Mouse (Mus musculus) heart, embryonic 11.5 days (tissue): Measurements from ENCODE around the gene Tnfaip8l2. TPM values are rescaled to one million over a fixed set of nuclear protein-coding genes. Genes with fewer than 3 reads are reported as not detected.
"Not testable (repeated sequence)": the region's sequence is repeated elsewhere in the genome, so short reads cannot be mapped to it uniquely, and the experiment has no call there.

Experiments
- ATAC-seq: fragments of 200-750 bp; cut with Nextera tagmentation; replicated peaks from 2 replicates; pipeline ENCODE4 v1.8.0; 2017; ENCODE audit warnings: moderate library complexity; ENCODE audit not compliant: insufficient number of reproducible peaks, low FRiP score, low TSS enrichment
- H3K27ac ChIP-seq: fragments of 300-500 bp; sonication (generic); 2 replicates; pipeline ENCODE4 v1.5.1; 2014; ENCODE audit warnings: mild to moderate bottlenecking, low read depth, low read length
- H3K27me3 ChIP-seq: fragments of 300-500 bp; sonication (generic); 2 replicates; pipeline ENCODE4 v1.6.1; 2014; ENCODE audit warnings: mild to moderate bottlenecking, low read length, mixed read lengths; ENCODE audit not compliant: control insufficient read depth, insufficient read depth
- H3K36me3 ChIP-seq: fragments of 300-500 bp; sonication (generic); 2 replicates; pipeline ENCODE4 v1.6.1; 2014; ENCODE audit warnings: mild to moderate bottlenecking, low read length, moderate library complexity, mixed read lengths; ENCODE audit not compliant: control insufficient read depth, insufficient read depth
- H3K4me1 ChIP-seq: fragments of 300-500 bp; sonication (generic); 2 replicates; pipeline ENCODE4 v1.6.1; 2014; ENCODE audit warnings: low read length; ENCODE audit not compliant: control insufficient read depth, insufficient read depth
- H3K4me2 ChIP-seq: fragments of 300-500 bp; sonication (generic); 2 replicates; pipeline ENCODE4 v1.6.1; 2014; ENCODE audit warnings: mild to moderate bottlenecking, moderate library complexity
- H3K4me3 ChIP-seq: fragments of 300-500 bp; sonication (generic); 2 replicates; pipeline ENCODE4 v1.5.1; 2014; ENCODE audit warnings: low read depth, low read length
- H3K9ac ChIP-seq: fragments of 300-500 bp; sonication (generic); 2 replicates; pipeline ENCODE4 v1.6.1; 2014; ENCODE audit warnings: mild to moderate bottlenecking, low read depth, low read length, moderate library complexity
- H3K9me3 ChIP-seq: fragments of 300-500 bp; sonication (generic); replicated peaks from 2 replicates; pipeline ENCODE4 v1.6.1; 2016; ENCODE audit warnings: low read length; ENCODE audit not compliant: control insufficient read depth
- WGBS: fragments of 180-500 bp; shearing (Covaris S2); extraction: QIAGEN DNeasy Blood & Tissue Kit; methylation state at CpG from one replicate; pipeline ENCODE4 v1.1.7; 2014; ENCODE audit not compliant: insufficient replicate concordance; 5-methylcytosine and 5-hydroxymethylcytosine counted together
- polyA plus RNA-seq: library from polyadenylated mRNA; unstranded; fragments of >200 nt; fragmentation: Nextera tagmentation; extraction: Ambion mirVana; gene quantifications from 2 replicates; pipeline ENCODE4 v1.2.1, GENCODE M21; 2014

The Tnfaip8l2 gene
- polyA plus RNA-seq, 1 experiment from 2014 or later, result 1.5 TPM

DNA sequence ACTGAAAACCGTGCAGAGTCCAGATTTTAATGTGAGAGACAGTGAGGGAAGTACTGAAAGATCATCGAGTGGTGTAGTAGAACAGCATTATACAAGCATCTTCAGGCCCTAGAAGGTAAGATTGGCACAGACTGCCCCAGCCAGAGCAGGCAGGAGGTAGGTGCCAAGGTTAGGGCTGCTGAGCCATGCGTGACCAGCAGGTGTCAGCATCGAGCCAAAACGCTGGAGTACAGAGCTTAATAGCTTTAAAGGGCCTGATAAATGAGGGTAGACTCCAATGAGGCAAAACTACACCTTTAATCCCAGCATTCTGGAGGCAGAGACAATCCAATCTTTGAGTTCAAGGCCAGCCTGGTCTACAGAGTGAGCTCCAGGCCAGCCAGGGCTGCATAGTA is 454 bp upstream of the Tnfaip8l2 start:
- Histone ChIP-seq H3K4me2 (no peak overlapping the region), H3K36me3 (no peaks in the 10 kb centered on the region), H3K9me3 (no peaks in the 10 kb centered on the region), H3K4me1 (no peaks in the 10 kb centered on the region), H3K27ac (no peak overlapping the region), H3K9ac (no peak overlapping the region), H3K4me3 (no peak overlapping the region), H3K27me3 (peaks cover 2% of the 10 kb centered on the region; the same call in 1 of the 2 replicates)
- no peak for ATAC-seq
- 9% methylated on average over 5 of the region's 5 CpGs for WGBS

DNA sequence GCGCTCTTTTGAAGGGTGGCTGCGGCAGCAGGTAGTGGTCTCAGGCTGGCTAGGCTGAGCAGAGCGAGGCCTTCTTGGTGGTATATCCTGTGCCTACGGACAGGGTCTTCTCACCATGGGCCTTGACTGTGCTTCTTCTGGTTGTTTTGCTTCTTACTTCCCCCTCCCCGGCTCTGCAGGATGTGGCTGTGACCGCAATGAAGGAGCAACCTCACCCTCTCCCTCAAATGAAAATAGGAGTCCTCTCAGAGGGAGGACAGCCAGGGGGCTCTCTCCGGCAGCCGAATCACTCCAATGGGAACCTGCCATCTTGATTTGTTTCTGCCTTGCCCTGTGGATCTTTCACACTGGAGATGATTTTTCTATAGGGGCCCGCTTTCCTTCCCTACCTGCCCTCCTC is 686 bp downstream of the Tnfaip8l2 start:
- WGBS, result 89% methylated on average over 9 of the region's 9 CpGs
- Histone ChIP-seq H3K4me1 (no peaks in the 10 kb centered on the region), H3K9me3 (no peaks in the 10 kb centered on the region), H3K4me2 (no peak overlapping the region), H3K27ac (no peak overlapping the region), H3K36me3 (no peaks in the 10 kb centered on the region), H3K9ac (no peak overlapping the region), H3K27me3 (peaks cover 2% of the 10 kb centered on the region; the same call in 1 of the 2 replicates), H3K4me3 (no peak overlapping the region)
- no peak for ATAC-seq

DNA sequence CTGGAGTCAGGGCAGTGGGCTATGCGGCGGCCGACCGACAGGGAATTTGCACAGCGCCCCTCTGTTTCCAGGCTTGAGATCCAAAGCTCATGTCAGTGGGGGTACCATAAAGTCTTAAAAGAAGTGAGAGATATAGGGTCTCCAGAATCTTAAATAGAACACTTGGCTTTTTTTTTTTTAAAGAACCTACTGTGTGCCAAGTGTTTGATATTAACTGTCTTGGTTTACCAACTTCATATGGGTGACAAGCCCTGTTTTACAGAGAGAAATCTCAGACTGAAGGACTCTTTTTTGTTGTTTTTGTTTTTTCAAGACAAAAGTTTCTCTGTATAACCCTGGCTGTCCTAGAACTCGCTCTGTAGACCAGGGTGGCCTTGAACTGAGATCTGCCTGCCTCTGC is 1.4 kb downstream of the Tnfaip8l2 start:
- Histone ChIP-seq H3K36me3 (no peaks in the 10 kb centered on the region), H3K4me3 (peak overlapping the region; percentile 4; the same call in 1 of the 2 replicates), H3K4me1 (no peaks in the 10 kb centered on the region), H3K27me3 (peaks cover 2% of the 10 kb centered on the region; the same call in 1 of the 2 replicates), H3K4me2 (peak overlapping the region; percentile 47; the same call in 1 of the 2 replicates), H3K27ac (no peak overlapping the region), H3K9ac (no peak overlapping the region), H3K9me3 (no peaks in the 10 kb centered on the region)
- WGBS, result 81% methylated on average over 6 of the region's 6 CpGs
- ATAC-seq, result no peak

DNA sequence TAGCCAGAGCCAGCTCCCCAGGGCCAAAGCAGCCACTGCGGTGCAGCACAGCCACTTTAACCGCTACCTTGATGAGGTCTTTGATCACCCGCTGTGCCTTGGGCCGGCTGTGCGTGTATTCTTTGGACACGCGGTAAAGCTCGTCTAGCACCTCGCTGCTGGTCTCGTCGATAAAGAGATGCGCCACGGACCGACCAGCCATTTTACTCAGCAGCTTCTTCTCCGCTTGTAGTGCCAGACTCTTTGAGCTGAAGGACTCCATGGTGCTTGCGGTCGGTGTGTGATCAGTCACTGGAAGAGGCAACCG is 1.9 kb downstream of the Tnfaip8l2 start:
- H3K4me2 ChIP-seq, result peak overlapping the region; percentile 47
- no peak for ATAC-seq
- H3K27ac ChIP-seq, result no peak overlapping the region
- 42% methylated on average over 18 of the region's 18 CpGs for WGBS
- peak overlapping the region; percentile 4; the same call in 1 of the 2 replicates for H3K4me3 ChIP-seq
- no peak overlapping the region for H3K9ac ChIP-seq
- peaks cover 2% of the 10 kb centered on the region; the same call in 1 of the 2 replicates for H3K27me3 ChIP-seq
- H3K36me3 ChIP-seq, result no peaks in the 10 kb centered on the region
- H3K9me3 ChIP-seq, result no peaks in the 10 kb centered on the region
- peaks cover 4% of the 10 kb centered on the region for H3K4me1 ChIP-seq

DNA sequence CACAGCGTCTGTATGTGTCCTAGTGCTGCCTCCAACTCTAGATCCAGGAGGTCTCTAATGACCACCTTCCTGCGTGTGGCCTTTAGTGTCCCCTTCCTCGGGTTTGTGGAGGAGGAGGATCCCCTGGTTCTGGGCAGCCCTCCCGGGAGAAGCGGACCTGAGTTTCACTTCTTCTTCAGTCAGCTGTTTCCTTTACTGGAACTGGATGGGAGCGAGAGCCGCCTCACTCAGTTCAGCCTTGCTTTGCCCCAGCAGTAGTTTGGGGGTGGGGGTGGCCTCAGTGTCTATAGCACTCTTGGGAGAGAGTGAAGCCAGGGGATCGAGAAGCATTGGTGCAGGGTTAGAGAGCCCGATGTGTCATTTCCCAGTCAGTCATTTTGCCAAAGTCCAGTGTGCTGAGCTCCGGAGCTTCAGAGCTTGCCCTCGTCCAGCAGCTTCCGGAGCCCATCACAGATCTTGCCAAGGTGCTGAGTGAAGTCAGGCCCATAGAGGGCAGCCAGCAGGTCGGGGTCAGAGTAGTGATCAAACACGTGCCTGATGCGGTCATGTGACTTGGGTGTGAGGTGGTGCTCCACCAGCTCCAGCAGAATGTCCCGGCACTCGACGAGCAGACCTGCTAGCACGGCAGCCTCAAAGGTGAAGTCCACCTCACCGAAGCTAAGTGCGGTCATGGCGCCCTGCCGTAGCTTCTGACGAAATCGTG is 2.4 kb downstream of the Tnfaip8l2 start:
- Histone ChIP-seq H3K4me2 (peak overlapping the region; percentile 47), H3K27ac (no peak overlapping the region), H3K9ac (no peak overlapping the region), H3K4me1 (peaks cover 8% of the 10 kb centered on the region), H3K4me3 (no peak overlapping the region), H3K36me3 (no peaks in the 10 kb centered on the region), H3K9me3 (no peaks in the 10 kb centered on the region), H3K27me3 (peaks cover 2% of the 10 kb centered on the region; the same call in 1 of the 2 replicates)
- ATAC-seq, result no peak
- 56% methylated on average over 25 of the region's 25 CpGs for WGBS

DNA sequence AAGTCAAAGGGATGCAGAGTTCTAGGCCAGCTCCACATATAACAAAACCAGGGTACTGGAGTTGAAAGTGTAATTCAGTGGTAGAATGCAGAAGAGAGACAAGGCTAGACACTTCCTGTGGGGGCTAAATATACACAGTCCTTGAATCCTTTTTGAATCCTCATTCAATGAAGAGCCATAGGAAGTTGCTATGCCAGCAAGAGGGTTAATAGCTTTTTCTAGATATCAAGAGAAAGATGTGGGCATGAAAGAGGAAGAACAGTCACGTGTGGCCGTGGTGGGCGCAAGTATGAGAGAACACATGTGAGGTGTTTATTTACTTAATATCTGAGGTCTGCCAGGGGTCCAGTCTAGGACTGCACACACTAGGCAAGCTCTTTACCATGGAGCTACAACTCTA is 5.8 kb downstream of the Tnfaip8l2 start:
- Histone ChIP-seq H3K4me3 (no peak overlapping the region), H3K4me2 (no peak overlapping the region), H3K9ac (no peak overlapping the region), H3K36me3 (no peaks in the 10 kb centered on the region), H3K9me3 (no peaks in the 10 kb centered on the region), H3K27me3 (no peaks in the 10 kb centered on the region; the same call in 1 of the 2 replicates), H3K27ac (no peak overlapping the region), H3K4me1 (peaks cover 11% of the 10 kb centered on the region)
- 92% methylated on average over 3 of the region's 3 CpGs for WGBS
- no peak for ATAC-seq

DNA sequence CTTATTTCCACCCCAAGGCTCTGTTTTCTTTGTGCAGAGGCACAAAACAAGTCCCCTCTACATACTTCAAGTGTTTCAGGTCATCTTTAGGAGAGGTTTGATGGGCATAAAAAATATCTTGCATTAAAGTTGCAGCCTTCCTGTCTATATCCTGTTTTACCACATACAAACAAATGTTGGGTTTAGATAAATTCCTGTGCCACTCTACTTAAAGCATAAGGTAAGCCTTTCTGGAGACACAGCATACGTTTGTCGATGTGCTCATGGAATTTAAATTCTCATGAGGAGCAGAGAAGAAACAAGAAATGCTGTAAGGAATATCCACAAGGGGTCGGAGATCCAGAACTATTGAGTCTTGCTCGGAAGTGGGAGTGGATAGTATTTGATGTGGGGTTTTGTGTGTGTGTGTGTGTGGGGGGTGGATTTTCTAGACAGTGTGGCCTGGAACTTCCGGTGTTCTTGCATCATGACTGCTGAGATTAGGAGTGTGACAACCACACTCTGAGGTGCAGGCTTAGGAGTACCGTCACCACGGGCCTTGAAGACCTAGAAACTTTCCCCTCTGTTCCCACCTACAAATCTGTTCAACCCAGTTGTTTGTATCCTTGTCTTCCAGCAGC is 6.6 kb downstream of the Tnfaip8l2 start:
- H3K27me3 ChIP-seq, result no peaks in the 10 kb centered on the region
- no peak overlapping the region for H3K9ac ChIP-seq
- no peak for ATAC-seq
- peak overlapping the region; percentile 70 for H3K4me2 ChIP-seq
- no peaks in the 10 kb centered on the region for H3K9me3 ChIP-seq
- H3K4me3 ChIP-seq, result peak overlapping the region; percentile 37; the same call in 1 of the 2 replicates
- peaks cover 11% of the 10 kb centered on the region for H3K4me1 ChIP-seq
- no peak overlapping the region for H3K27ac ChIP-seq
- 78% methylated on average over 7 of the region's 7 CpGs for WGBS
- no peaks in the 10 kb centered on the region for H3K36me3 ChIP-seq

DNA sequence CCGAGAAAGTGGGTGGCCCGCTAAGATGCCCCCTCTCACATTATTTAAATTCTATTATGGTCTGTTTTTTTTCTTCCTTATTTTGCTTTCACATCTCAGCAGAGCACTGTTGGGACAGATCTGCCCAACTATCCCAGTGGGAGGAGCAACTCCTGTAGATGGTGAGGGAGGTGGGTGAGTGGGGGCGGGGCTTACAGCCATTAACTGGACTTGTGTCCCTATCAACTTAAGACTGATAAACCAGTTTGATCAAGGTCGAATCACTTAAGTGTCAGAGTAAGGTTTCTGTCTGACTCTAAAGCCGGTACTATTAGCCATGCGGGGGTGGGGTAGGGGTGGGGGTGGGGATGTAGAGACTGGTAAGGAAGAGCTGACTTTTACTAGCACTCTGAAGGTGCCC is 7.1 kb downstream of the Tnfaip8l2 start:
- H3K4me1 ChIP-seq, result peaks cover 11% of the 10 kb centered on the region
- no peaks in the 10 kb centered on the region for H3K9me3 ChIP-seq
- no peaks in the 10 kb centered on the region for H3K27me3 ChIP-seq
- no peak overlapping the region for H3K27ac ChIP-seq
- peak overlapping the region; percentile 37 for H3K4me3 ChIP-seq
- peak overlapping the region; percentile 70 for H3K4me2 ChIP-seq
- H3K36me3 ChIP-seq, result no peaks in the 10 kb centered on the region
- ATAC-seq, result no peak
- no peak overlapping the region for H3K9ac ChIP-seq
- WGBS, result 19% methylated on average over 6 of the region's 6 CpGs

DNA sequence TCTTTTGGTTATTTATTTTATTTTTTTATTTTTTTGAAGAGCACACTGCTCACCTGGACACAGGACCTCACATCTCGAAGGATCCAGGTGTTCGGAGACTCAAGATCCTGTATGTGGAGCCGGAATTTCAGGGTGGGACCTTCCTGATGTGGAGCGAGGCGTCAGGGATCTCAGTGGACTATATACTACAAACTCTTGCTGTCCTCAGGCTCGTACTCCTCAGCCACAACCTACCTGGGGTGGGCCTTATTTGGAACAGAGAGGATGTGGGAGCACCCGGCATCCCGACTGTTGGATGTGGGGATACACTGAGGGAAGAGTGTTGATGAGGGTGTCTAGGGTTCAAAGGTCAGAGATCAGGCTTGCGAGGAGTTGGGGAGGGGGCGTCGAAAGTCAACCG is 8.0 kb downstream of the Tnfaip8l2 start:
- peak; percentile 39 for ATAC-seq
- H3K9me3 ChIP-seq, H3K27ac ChIP-seq, H3K27me3 ChIP-seq, H3K36me3 ChIP-seq, H3K9ac ChIP-seq, H3K4me2 ChIP-seq: not testable (repeated sequence)
- no CpG with 5 or more reads among the region's 12 CpGs for WGBS
- Histone ChIP-seq H3K4me1 (peaks cover 11% of the 10 kb centered on the region), H3K4me3 (peak overlapping the region; percentile 74)
